Mouse (Mus musculus): ENCODE results near the gene Nphs1. TPM values are rescaled to one million over a fixed set of nuclear protein-coding genes. Genes with fewer than 3 reads are reported as not detected.
"Not testable (repeated sequence)": the region's sequence is repeated elsewhere in the genome, so short reads cannot be mapped to it uniquely, and the experiment has no call there.

Gene Nphs1
- polyA plus RNA-seq, 1 experiment, result not detected

DNA sequence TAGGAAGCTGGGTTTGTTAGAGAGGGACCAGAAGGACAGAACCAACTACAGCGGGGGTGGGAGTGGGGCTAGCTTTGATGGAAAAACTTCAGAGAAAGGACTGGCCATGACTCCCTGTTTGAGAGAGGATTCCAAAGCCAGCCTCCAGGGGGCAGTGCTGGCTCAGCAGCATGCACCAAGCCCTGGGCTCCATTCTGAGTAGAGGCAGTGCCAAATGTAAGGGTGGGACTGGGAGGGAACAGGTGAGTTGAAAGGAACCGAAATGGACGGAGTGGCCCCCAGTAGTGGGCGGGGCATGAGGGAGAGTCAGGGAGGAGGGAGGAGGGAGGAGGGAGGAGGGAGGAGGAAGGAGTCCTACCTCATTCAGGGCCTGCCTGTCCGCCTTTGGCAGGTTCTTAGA, 17.4 kb upstream of the Nphs1 start:
- DNase-seq (ENCODE audit: low read depth), result no peak

DNA sequence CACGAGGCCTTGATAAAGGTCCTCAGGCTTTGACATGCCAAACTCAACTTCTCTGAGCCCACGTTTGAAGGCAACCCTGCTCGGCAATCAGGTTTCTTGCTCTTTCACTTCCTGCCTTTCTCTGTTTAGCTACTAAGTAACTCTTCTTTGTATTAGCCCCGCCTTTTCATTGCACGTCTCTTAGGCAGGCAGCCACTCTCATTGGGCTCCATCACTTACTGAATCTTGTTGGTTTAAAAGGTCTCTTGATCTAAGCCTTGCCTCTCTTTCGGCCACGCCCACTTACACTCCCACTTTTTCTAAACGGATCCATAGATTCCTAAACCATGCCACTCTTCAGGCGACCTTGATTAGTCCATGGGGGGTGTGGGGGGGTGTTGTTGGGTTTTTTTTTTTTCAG, 14.4 kb upstream of the Nphs1 start:
- DNase-seq (ENCODE audit: low read depth), result no peak

DNA sequence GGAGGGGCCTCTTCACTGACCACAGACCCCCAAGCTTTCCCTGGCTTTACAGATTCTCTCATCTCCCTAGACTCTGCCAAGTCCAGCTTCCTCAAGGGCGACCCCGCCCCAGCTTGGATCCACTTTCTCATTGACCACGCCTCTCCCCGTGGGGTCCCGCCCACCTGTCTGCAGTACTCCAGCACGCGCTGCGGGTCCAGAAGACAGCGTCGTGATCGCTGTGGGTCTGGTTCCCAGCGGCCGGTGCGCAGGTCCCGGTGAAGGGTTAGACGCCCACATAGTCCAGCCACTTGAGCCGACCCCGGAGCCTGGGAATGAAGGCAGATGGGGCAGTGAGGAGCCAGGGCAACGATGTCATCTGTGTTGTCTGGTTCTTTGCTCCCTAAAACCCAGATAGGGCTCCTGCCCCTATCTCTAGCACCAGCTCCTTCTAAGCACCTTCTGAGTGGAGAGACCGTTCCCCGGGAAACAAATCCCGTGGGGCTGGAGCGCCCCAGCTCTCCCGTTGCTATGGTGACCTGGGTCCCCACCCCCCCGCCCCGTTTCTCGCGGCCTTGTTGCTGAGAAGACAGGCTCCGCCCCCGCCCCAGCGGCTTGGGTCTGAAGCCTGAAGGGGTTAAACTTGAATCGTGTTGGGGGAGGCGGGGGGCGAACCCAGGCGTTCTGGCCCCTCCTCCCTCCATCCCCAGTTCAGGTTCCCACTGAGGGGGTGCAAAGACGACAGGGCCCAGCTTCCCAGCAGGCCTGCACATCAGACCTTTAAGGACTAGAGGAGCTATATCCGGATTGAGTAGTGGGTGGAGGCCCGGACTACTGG, 13.8 kb upstream of the Nphs1 start:
- DNase-seq (ENCODE audit: low read depth), result no peak

DNA sequence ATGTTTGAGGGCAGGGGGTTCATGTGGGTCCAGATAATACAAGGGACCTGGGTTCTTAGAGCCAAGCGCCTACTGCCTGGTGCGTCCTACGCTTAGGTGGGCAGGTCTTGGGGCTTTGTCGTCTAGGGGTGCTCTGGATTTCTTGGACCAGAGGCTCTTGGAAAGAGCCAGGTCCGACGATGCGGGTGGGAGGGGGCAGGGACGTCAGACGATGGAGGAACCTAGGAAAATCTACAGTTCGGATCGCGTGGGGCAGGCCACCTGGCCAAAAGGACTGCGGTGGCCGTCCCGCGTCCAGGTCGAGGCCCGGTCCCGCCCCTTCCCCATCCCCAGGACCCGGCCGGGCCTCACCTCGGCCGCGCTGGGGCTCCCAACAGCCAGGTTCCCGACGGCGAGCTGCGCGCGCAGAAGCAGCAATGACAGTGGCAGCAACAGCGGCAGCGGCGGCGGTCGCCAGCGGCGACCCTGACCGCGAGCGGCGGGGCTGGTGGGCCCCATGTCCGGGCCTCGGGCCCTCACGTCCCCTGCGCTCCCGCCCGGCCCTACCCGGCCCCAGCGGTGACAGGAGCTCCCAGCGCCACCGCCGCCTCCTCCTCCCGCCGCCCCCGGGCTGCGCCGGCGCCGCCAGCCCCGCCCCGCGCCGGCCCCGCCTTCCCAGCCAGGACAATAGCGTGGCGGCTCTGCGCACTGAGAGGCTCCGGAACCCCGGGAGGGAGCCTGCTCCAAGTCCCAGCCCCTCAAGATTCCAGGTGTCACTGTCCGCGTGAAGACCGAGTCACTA, 13.0 kb upstream of the Nphs1 start, which contains the start of gene Aplp1:
Aplp1 (minus strand) TSS at position 565 of the 781 bp plus-strand sequence.
- DNase-seq (ENCODE audit: low read depth), result no peak

DNA sequence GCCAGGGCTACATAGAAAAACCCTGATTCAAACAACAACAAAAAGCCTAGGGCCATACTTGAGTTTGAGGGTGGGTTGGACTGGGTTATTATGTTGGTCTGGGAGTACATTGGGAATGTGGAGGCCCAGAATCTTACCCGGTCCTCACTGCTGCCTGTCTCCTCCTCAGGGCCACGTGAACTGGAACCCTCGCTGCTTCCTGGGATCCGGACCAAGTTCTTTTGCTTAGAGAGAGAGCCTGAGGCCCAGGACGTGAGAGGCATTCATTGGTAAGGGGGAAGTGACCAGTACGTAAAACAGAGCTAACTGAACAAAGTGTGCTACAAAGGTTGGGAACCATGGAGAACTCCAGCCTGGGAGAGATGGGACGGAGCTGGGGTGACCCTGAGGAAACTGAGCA, 7.9 kb upstream of the Nphs1 start:
- DNase-seq (ENCODE audit: low read depth), result no peak

DNA sequence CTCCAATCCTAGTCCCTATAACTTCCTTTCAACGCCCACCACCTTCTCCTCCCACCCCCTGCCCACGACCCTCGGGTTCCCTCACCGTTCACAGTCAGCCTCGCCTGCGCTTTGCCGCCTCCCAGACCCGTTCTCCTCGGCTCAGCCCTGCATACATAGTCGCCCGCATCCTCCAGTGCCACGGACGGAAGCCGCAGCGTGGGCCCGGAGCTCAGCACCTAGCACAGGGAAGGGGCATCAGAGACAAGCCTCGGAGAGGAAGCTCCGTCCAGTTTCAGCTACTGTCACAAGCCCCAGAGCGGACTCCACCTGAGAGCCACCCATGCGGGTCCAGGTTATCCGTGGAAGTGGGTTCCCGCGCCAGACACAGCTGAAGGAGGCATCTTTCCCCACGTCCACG, 4.8 kb upstream of the Nphs1 start:
- no peak for DNase-seq (ENCODE audit: low read depth)

DNA sequence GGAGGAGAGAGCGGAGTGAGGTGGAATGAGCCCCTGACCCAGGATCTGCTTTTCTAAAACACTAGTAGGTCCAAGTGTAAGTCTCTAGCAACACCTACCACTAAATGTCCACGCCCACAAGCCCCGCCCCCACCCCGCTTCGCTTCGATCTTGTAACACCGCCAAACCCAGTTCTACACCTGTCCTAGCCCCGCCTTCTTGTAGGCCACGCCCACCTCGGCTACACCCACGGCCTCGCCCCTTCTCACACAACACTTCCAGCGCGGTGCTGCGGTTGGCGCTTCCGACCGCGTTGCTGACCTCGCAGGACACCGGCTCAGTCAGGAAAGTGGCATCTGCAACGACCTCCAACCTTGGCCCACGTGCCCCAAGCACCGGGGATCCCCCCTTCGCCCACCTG, 4.3 kb upstream of the Nphs1 start:
- no peak for DNase-seq (ENCODE audit: low read depth)

DNA sequence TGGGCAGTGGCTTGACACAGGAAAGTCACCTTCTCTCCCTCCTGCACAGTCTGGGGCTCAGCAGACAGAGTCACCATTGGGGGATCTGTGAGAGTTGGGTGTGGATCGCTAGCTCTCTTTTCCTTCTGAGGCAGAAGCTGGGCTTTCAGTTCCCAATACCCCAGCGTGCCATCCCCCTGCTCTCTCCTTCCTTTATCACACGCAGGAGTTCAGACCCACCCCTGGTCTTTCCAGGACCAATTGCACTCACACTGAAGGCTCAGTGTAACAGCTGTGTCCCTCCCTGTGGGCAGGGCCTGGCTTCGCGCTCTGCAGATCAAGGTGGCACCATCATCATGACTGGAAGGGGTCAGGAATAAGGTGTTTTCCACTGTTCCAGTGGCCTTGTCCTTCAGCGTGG, 3.9 kb upstream of the Nphs1 start:
- no peak for DNase-seq (ENCODE audit: low read depth)

DNA sequence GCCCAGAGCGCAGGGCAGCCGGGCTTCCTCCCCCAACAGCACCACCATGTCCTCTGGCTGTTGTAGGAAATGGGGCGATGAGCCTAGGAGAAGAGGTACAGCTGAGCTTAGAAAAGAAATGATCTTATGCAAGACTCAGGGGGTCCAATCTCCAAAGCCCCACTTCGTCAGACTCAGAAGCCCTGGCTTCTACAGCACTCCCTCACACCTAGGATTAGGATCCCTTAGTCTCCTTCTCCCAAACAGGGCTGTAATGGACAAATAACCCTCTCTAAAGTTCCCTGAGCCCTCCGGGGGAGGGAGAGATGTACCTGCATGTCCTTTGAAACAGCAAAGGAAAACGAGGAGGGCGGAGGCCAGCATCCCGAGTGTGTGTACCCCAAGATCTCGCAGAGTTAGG, 1.6 kb upstream of the Nphs1 start:
- DNase-seq (ENCODE audit: low read depth), result no peak

DNA sequence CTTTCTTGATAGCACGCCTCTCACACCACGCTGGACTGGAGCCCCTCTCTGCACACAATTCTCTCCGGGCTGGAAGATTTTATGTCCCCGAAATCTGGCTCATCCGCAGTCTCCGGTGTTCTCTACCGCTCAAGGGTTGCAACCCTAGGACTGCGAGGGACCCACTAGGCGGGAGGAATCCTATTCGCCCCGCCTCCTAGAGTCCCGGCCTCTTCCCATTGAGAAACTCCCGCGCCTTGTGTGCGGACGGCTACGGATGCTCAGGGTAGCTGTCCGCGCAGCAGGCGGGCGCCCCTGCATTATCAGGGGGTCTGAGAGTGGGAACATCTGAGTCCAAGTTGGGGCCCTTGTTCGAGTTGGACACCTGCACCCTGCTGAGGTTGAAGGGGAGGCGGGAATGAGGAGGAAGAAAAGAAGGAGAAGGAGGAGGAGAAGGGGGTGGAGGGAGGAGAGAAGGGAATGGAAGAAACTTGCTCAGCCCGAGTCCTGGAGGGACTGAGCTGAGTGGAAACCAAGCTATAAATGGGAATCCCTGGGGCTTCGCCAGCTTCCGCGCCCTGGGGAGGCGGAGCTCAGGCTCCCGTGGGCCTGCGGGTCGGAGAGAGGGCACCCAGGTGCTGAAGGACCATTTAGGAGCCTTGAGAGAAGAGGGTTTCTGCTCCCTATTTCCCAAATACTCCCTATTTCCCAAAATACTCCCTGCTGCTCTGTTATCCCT, 1.0 kb upstream of the Nphs1 start:
- DNase-seq (ENCODE audit: low read depth), result no peak

DNA sequence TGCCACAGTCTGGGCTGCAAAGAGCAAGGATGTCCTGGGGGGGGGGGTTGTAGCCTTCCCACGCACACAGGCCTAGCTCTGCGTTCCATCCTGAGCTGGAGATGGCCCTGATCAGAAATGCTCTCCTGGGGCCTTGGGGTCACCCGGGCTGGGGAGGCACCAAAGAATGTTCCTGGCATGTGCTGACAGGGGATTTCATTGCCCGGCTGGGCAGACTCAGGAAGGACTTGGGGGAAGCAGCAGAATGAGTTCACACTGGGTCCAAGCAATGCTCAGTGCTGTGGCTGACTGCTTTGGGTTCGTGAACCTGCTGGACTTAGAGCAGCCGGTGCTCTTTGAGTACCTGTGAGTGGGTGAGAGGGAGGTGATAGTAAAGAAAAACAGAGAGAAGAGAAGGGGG, 1.4 kb downstream of the Nphs1 start:
- no peak for DNase-seq (ENCODE audit: low read depth)

DNA sequence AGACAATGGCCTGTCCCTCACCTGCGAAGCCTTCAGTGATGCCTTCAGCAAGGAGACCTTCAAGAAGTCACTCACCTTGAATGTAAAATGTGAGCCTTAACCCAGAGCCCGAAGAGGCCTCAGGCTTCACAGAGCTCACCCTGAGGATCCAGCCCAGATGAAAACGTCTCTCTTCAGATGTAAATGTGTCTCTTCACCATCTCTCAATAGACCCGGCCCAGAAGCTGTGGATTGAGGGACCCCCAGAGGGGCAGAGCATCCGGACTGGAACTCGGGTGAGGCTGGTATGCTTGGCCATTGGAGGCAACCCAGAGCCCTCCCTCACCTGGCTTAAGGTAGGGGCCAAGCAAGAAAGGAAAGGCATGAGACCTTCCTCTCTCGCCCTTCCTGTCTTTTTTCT, 5.5 kb downstream of the Nphs1 start:
- DNase-seq (ENCODE audit: low read depth), result no peak

DNA sequence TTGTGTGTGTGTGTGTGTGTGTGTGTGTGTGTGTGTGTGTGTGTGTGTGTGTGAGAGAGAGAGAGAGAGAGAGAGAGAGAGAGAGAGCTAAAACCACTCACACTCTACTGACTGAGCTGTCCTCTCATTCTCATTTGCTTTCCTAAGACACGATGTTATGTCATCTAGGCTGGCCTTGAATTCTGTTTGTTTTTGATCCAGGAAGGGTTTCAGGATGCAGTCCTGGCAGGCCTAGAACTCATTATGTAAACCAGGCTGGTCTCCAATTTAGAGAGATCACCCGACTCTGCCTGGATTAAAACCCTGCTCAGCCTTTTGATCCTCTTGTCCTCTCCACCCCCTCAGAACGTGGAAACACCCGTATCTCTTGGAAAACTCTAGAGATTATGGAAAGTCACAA, 5.9 kb downstream of the Nphs1 start:
- DNase-seq (ENCODE audit: low read depth), result no peak

DNA sequence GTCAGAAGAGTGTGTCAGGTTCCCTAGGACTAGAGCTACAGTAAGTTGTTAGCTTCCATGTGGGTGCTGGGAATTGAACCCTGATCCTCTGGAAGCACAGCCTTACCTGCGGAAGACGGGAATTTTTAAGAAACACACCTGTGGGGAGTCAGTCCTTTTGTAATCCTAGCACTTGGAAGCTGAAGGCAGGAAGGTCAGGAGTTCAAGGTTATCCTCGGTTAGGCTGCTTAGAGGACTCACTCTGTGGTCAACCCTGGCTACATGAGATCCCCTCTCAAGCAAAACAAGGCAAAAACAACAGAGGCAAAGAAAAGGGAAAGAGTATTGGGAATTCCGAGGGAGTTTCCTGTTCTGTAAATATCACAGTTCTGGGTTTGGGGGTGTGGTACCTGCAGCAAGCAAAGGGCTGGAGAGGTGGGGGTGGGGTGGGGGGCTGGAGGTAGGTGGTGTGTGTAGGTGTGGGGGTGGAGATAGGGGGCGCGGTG, 6.7 kb downstream of the Nphs1 start:
- DNase-seq (ENCODE audit: low read depth), result no peak

DNA sequence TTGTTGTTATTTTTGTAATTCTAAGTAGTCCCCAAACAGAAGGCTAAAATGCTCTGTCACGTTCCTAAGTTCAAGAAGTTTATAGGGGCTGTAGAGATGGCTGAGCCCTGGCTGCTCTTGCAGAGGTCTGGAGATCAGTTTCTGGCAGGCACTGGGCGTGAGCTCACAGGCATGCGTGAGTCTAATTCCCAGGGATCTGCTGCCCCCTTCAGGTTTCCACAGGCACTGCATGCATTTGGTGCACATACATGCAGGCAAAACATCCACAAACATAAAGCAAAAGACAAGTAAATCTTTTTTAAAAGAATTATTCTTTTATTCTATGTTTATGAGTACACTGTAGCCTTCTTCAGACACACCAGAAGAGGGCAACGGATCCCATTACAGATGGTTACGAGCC, 14.3 kb downstream of the Nphs1 start:
- no peak for DNase-seq (ENCODE audit: low read depth)

DNA sequence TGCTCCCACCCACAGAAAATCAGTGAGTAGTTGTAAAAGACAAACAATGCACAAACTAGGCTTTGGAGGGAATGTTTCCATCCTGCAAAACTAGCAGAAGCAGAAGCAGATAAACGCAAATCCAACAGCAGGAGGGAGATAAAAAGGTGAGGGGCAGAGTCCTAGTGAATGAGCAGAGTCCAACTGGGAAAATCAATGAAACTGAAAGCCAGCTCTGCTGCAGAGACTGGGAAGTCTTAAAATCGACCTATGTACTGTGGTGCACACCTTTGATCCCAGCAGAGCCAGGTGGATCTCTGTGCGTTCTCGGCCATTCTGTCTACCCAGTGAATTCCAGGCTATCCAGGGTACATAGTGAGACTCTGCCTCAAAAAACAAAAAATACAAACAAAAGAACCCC, 16.9 kb downstream of the Nphs1 start:
- no peak for DNase-seq (ENCODE audit: low read depth)

DNA sequence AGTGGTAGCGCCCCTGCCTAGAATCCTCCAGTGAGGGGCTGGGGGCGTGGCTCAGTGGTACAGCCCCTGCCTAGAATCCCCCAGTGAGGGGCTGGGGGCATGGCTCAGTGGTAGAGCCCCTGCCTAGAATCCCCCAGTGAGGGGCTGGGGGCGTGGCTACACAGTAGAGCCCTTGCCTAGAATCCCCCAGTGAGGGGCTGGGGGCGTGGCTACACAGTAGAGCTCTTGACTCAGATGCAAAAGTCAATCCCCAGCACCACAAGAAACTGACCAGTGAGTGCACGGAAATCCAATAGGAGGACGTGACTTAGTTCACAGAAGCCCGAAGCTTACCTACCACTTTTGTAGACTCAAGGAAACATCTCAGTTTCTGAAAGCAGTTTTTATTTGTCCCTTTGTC, 18.0 kb downstream of the Nphs1 start:
- DNase-seq (ENCODE audit: low read depth), result not testable (repeated sequence)

DNA sequence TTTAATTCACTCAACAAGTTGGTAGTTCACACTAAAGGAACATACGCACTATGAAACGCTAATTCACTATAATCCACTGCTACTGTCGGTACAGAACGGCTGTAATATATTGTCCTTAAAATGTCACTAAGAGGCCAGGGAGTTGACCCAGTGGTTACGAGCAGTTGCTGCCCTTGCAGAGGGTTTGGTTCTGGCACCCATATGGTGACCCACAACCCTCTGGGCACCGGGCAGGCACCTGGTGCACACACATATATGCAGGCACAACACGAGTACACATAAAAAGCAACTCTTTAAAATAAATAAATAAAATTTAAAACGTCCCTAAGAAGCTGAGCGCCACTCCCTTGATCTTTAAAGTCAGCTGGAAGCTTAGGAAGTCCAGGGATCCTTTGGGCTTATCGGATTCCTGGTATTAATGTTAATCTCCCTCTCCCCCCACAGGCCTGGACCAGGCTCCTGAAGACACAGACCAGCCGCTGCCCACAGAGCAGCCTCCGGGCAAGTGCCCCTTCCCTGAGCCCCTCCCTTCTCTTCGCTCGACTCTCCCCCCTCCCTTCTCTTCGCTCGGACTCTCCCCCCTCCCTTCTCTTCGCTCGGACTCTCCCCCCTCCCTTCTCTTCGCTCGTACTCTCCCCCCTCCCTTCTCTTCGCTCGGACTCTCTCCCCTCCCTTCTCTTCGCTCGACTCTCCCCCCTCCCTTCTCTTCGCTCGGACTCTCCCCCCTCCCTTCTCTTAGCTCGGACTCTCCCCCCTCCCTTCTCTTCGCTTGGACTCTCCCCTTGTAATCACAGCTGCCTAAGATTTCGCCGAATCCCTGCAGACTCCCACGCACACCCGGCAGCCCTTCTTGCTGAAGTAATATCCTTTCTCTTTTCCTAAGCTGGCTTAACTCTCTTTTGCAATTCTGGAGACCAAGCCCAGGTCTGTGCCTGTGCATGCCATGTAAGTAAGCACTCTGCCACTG, 19.6 kb downstream of the Nphs1 start:
- peak; percentile 44 for DNase-seq (ENCODE audit: low read depth)

DNA sequence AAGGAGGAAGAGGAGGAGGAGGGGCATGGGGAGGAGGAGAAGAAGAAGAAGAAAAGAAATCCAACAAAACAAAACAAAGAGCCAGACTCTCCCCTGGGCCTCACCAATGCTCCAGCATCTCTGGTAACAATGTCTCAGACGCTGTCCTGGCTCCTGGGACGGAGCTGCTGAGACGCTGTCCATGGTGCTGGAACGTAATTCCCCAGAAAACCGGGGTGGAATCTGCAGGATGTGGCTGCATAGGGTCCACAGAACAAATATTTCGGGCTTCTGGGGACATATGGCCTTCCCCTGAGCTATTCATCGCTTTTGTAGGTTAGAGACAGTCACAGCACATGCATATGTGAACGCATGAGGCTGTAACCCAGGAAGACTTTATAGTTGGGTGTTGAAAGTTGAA, 26.1 kb downstream of the Nphs1 start:
- no peak for DNase-seq (ENCODE audit: low read depth)

DNA sequence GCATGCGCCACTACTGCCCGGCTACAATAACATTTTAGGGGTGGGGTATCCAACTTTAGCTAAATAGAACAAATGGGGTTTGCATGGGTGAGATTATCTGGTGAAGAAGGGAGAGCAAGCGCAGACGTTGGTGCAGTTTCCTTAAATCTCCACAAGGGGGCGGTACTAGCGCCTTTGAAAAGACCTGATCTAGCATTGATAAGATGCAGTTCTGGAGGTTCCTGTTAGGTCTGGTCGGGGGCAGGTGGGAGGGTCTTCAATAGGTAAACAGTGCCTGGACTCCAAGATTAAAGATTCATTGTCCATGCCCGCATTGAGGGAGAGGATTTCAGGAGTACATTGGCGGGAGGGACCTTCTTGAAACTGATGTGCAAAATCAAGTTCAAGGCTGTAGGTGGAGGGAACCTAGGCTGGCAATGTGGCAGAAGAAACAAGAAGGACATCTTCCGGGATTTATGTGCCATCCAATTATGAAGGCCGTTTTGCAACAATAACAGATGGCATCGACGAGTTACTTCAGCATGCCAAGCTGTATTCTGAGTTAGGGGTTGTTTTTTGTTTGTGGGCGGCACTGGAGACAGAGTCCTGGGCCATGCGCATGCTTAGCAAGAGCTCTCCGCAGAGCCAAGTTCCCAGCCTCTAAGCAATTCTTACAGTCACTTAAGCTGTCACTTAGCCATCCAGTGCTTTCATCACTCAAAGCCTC, 32.3 kb downstream of the Nphs1 start:
- DNase-seq (ENCODE audit: low read depth), result no peak

DNA sequence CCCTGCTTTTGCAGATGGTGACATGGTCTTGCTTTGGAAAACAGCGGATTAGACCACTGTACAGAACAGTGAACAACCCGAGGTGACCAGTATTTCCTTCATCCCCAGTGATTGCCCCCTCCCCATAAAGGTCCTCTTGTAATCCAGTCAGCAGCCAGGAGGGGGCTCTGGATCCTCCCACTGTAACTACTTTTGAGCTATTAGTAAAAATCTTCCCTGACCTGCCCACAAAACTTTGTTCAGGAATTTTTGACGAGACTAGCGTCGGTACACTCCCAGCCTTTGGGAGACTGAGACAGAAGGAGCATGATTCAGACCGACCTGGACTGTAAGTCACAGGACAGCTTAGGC, 32.8 kb downstream of the Nphs1 start:
- no peak for DNase-seq (ENCODE audit: low read depth)
